Mouse (Mus musculus) hindbrain, embryonic 16.5 days (tissue): ENCODE data around the gene Myo9b. TPM values are rescaled to one million over a fixed set of nuclear protein-coding genes. Genes with fewer than 3 reads are reported as not detected.

Source experiments
- ATAC-seq: fragments of 200-750 bp; cut with Nextera tagmentation; 2 replicates; pipeline ENCODE4 v1.8.0; 2017; ENCODE audit warnings: moderate TSS enrichment, moderate library complexity
- H3K27ac ChIP-seq: fragments of 300-500 bp; sonication (generic); 2 replicates; pipeline ENCODE4 v1.5.1; 2014; ENCODE audit warnings: low read depth, mild to moderate bottlenecking, control low read depth, low read length, moderate library complexity
- H3K27me3 ChIP-seq: fragments of 300-500 bp; sonication (generic); replicated peaks from 2 replicates; pipeline ENCODE4 v1.6.1; 2014; ENCODE audit warnings: low read length; ENCODE audit not compliant: control insufficient read depth, insufficient read depth
- H3K36me3 ChIP-seq: fragments of 300-500 bp; sonication (generic); 2 replicates; pipeline ENCODE4 v1.6.1; 2014; ENCODE audit warnings: mild to moderate bottlenecking, low read length, moderate library complexity, mixed read lengths; ENCODE audit not compliant: control insufficient read depth, insufficient read depth
- H3K4me1 ChIP-seq: fragments of 300-500 bp; sonication (generic); 2 replicates; pipeline ENCODE4 v1.6.1; 2014; ENCODE audit warnings: low read depth, low read length; ENCODE audit not compliant: control insufficient read depth, insufficient read depth
- H3K4me2 ChIP-seq: fragments of 300-500 bp; sonication (generic); 2 replicates; pipeline ENCODE4 v1.6.1; 2014; ENCODE audit warnings: mild to moderate bottlenecking, low read length, control low read depth, moderate library complexity
- H3K4me3 ChIP-seq: fragments of 300-500 bp; sonication (generic); 2 replicates; pipeline ENCODE4 v1.5.1; 2014; ENCODE audit warnings: mild to moderate bottlenecking, low read length, control low read depth, moderate library complexity
- H3K9ac ChIP-seq: fragments of 300-500 bp; sonication (generic); 2 replicates; pipeline ENCODE4 v1.6.1; 2014; ENCODE audit warnings: low read depth, mild to moderate bottlenecking, control low read depth, low read length, moderate library complexity
- H3K9me3 ChIP-seq: fragments of 300-500 bp; sonication (generic); 2 replicates; pipeline ENCODE4 v1.6.1; 2014; ENCODE audit warnings: mild to moderate bottlenecking, low read length, moderate library complexity; ENCODE audit not compliant: control insufficient read depth
- WGBS: fragments of 180-500 bp; shearing (Covaris S2); extraction: QIAGEN DNeasy Blood & Tissue Kit; methylation state at CpG from one replicate; pipeline ENCODE4 v1.1.7; 2014; 5-methylcytosine and 5-hydroxymethylcytosine counted together
- polyA plus RNA-seq: library from polyadenylated mRNA; unstranded; fragments of >200 nt; fragmentation: Nextera tagmentation; extraction: Ambion mirVana; gene quantifications from 2 replicates; pipeline ENCODE4 v1.2.1, GENCODE M21; 2015

Gene Myo9b
- polyA plus RNA-seq, 1 experiment from 2014 or later, result 13.1 TPM

DNA sequence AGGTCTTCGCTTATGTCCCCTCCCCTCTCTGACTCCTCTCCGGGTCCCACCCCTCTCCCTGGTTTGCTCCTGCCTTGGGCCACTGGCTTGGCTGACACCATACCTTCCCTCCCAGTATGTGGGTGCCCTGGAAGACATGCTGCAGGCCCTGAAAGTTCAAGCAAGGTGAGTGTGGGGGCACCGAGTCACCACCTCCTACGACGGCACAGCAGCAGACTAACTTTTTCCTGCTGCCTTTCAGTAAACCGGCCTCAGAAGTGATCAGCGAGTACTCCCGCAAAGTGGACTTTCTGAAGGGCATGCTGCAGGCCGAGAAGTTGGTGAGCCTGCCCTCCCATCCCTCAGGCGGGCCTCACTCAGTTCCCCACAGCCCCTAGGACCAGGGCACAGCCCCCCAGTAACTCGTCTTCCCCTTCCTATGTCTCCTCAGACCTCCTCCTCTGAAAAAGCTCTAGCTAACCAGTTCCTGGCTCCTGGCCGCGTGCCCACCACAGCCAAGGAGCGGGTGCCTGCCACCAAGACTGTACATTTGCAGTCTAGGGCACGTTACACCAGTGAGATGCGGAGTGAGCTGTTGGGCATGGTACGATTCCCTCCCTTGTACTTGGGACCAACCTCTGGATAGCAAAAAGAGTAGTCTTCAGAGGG lies 95.1 kb downstream of the Myo9b start:
- ATAC-seq, result no peak
- WGBS, result 47% methylated on average over 17 of the region's 17 CpGs
- peak overlapping the region; percentile 94 for H3K27ac ChIP-seq
- peak overlapping the region; percentile 67 for H3K4me3 ChIP-seq
- H3K4me2 ChIP-seq, result peak overlapping the region; percentile 68
- H3K9ac ChIP-seq, result peak overlapping the region; percentile 78
- no peaks in the 10 kb centered on the region for H3K27me3 ChIP-seq
- peaks cover 9% of the 10 kb centered on the region for H3K36me3 ChIP-seq
- H3K4me1 ChIP-seq, result peaks cover 12% of the 10 kb centered on the region
- no peaks in the 10 kb centered on the region for H3K9me3 ChIP-seq

DNA sequence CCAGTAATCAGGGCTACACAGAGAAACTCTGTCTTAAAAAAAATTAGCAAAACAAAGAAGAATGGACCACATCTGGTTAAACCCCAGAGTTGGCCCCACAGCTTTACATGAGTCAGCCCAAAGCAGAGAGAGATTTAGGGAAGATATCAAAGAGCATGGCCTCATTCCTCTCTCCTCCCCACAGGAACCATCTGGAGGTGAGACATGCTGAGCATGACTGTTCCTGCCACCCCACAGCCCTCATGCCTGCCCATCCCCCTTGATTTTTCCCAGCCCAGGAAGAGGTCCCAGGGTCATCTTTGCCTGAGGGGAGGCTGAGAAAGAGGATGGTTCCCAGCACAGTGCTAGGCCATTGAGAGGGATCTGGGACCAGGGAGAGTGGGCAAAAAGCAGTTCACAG lies 95.9 kb downstream of the Myo9b start:
- no peaks in the 10 kb centered on the region for H3K27me3 ChIP-seq
- no peaks in the 10 kb centered on the region for H3K9me3 ChIP-seq
- H3K9ac ChIP-seq, result no peak overlapping the region
- no peak overlapping the region for H3K27ac ChIP-seq
- no peak overlapping the region for H3K4me2 ChIP-seq
- H3K4me1 ChIP-seq, result peaks cover 12% of the 10 kb centered on the region
- no peak overlapping the region for H3K4me3 ChIP-seq
- ATAC-seq, result no peak
- peaks cover 9% of the 10 kb centered on the region for H3K36me3 ChIP-seq

DNA sequence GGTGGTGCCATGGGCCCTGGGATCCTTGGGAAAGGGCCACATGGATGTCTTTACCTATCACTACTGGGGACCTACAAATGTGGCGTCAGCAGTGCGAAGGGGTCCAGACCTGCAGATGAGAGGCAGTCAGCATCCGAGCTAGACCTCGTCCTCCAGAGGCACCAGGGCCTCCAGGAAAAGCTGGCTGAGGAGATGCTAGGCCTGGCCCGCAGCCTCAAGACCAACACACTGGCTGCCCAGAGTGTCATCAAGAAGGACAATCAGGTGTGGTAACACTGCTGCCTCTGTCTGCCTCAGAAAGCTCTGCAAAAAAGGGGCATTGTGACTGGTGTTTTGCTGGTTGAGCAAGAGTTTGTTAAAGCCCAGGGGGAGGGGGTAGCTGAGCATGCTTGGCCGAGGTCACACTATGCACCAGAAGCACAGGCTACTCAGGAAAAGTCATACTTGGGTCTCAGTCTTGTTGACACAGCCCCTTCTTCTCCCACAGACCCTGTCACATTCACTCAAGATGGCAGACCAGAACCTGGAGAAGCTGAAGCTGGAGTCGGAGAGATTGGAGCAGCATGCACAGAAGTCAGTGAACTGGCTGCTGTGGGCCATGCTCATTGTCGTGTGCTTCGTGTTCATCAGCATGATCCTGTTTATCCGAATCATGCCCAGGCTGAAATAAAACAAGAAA lies 96.7 kb downstream of the Myo9b start:
- no peak overlapping the region for H3K4me2 ChIP-seq
- ATAC-seq, result no peak
- H3K4me3 ChIP-seq, result no peak overlapping the region
- H3K27ac ChIP-seq, result no peak overlapping the region
- H3K36me3 ChIP-seq, result peaks cover 13% of the 10 kb centered on the region
- H3K9ac ChIP-seq, result no peak overlapping the region
- H3K27me3 ChIP-seq, result no peaks in the 10 kb centered on the region
- H3K9me3 ChIP-seq, result no peaks in the 10 kb centered on the region
- WGBS, result 95% methylated on average over 10 of the region's 10 CpGs
- H3K4me1 ChIP-seq, result peaks cover 12% of the 10 kb centered on the region

DNA sequence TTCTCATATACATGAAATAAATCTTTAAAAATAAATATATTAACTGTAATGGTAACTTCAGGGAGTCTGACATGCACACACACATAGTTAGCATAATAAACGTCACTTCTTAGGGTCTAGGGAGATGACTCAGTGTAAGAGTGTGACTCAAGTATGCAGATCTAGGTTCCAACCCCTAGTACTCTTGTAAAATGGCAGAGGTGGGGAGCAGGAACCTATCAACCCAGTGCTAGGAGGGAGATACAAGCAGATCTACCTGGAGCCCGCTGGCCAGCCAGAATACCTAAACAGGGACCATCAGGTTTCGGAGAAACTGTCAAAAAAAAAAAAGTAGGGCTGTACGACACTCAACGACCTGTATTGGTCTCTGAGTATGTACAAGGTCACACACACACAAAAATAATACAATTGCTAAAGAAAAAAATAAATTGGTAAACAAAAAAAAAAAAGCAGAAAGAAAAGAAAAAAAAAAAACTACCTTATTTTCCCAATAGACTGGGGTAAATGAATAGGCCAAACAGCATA lies 98.3 kb downstream of the Myo9b start:
- Histone ChIP-seq H3K9me3 (no peaks in the 10 kb centered on the region), H3K4me3 (peak overlapping the region; percentile 77), H3K4me1 (peaks cover 16% of the 10 kb centered on the region), H3K27me3 (no peaks in the 10 kb centered on the region), H3K4me2 (peak overlapping the region; percentile 64), H3K36me3 (peaks cover 19% of the 10 kb centered on the region), H3K27ac (peak overlapping the region; percentile 89; the same call in 1 of the 2 replicates), H3K9ac (peak overlapping the region; percentile 77; the same call in 1 of the 2 replicates)
- no peak for ATAC-seq
- WGBS, result 23% methylated on average over 5 of the region's 5 CpGs

DNA sequence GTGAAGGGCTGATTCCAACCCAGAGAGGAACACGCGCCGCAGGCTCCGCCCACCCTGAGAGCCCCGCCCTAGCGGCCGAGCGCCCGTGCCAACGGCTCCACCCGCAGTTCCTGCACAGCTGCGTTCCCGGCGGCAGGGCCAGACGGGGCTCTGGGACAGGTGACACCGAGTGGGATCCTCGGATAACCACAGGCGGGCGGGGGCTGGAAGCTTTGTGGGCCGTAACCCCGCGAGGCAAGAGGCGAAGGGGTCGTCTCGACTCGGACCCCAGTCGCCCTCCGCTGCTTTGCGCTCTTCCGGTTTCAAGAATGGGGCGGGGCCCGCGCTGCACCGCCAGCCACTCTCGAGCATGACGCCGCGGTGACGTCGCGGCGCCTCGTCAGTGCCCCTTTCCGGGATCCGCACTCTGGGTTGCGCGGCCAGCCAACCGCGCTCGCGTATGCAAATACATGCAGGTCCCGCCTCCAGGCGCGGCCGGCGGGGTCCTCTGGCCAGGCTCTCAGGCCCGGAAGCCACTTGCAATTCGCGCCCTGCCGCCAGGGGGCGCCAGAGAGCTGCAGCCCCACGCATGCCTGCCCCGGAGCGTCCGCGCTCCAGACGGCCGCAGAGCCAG lies 98.8 kb downstream of the Myo9b start, which contains the start of gene Ocel1:
Ocel1 (plus strand) TSS at position 63 of the 613 bp plus-strand sequence.
- Histone ChIP-seq H3K9me3 (no peaks in the 10 kb centered on the region), H3K36me3 (peaks cover 19% of the 10 kb centered on the region), H3K27me3 (no peaks in the 10 kb centered on the region), H3K4me2 (peak within 1 kb of the TSS; percentile 64), H3K4me1 (peaks cover 22% of the 10 kb centered on the region), H3K27ac (peak within 1 kb of the TSS; percentile 89), H3K9ac (peak within 1 kb of the TSS; percentile 77), H3K4me3 (peak within 1 kb of the TSS; percentile 77)
- under 1% methylated on average over 67 of the region's 68 CpGs for WGBS
- ATAC-seq, result peak; percentile 86

DNA sequence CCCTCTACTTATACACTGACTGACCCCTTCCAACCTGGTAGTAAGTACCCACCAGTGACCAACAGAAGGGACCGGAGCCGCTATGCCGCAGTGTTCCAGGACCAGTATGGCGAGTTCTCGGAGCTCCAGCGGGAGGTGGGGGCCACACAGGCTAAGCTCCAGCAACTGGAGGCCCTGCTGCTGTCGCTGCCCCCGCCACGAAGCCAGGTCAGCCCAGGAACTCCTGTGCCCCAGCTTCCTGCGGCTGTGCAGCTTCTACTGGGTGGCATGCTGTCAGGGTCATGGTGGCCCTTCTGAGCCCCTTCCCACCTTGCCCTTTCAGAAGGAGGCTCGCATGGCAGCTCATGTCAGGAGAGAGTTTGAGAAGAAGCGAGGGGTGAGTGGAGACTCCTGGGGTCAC lies 99.9 kb downstream of the Myo9b start:
- Histone ChIP-seq H3K4me1 (peaks cover 27% of the 10 kb centered on the region), H3K4me3 (no peak overlapping the region), H3K27me3 (no peaks in the 10 kb centered on the region), H3K4me2 (no peak overlapping the region), H3K9me3 (no peaks in the 10 kb centered on the region), H3K27ac (no peak overlapping the region), H3K9ac (no peak overlapping the region), H3K36me3 (peaks cover 19% of the 10 kb centered on the region)
- no peak for ATAC-seq
- 87% methylated on average over 12 of the region's 12 CpGs for WGBS

DNA sequence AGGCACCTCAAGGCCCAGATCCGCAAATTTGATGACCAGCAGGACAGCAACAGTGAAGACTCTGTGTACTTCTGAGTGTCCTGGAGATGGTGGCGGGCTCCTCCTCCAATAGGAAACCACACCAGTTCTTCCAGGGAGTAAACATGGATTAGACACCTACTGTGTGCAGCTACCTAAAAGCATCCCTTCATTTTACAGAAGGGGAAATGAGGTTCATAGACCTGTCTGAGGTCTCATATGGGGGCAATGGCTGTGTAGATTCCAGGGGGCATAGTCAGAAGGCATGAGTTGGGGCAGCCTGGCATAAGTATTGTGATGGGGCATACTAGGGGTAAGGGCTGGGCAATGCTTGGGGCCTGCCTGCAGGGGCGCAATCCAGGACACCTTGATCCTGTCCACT lies 100.5 kb downstream of the Myo9b start:
- Histone ChIP-seq H3K36me3 (peaks cover 21% of the 10 kb centered on the region), H3K9me3 (no peaks in the 10 kb centered on the region), H3K27me3 (no peaks in the 10 kb centered on the region), H3K4me1 (peaks cover 23% of the 10 kb centered on the region), H3K27ac (no peak overlapping the region), H3K9ac (no peak overlapping the region), H3K4me3 (no peak overlapping the region), H3K4me2 (no peak overlapping the region)
- whole genome bisulfite sequencing, result 97% methylated on average over 3 of the region's 3 CpGs
- ATAC-seq, result no peak

GRCm38 (mm10) chr8:71374616-71375206 lies 102.2 kb downstream of the Myo9b start:
- Histone ChIP-seq H3K4me3 (no peak overlapping the region), H3K4me2 (no peak overlapping the region), H3K9ac (no peak overlapping the region), H3K27me3 (no peaks in the 10 kb centered on the region), H3K36me3 (peaks cover 14% of the 10 kb centered on the region), H3K4me1 (peaks cover 35% of the 10 kb centered on the region), H3K9me3 (no peaks in the 10 kb centered on the region), H3K27ac (no peak overlapping the region)
- no peak for ATAC-seq
- 80% methylated on average over 17 of the region's 17 CpGs for WGBS
